Mouse (Mus musculus) thymus, adult 2 months (tissue): ENCODE results near the gene Prr7. TPM values are rescaled to one million over a fixed set of nuclear protein-coding genes. Genes with fewer than 3 reads are reported as not detected.
A peak's percentile ranks its signal among the peaks of the same experiment; 100 is the strongest.

Experiments used
- DNase-seq: peaks from one replicate; pipeline ENCODE4 v3.0.0; 2021
- H3K27ac ChIP-seq: fragments of 200-500 bp; 2 replicates; pipeline ENCODE4 v1.5.1; 2012; ENCODE audit warnings: low read length, control low read depth; ENCODE audit not compliant: control insufficient read depth, insufficient read depth
- H3K27me3 ChIP-seq: fragments of 200-500 bp; 2 replicates; pipeline ENCODE4 v1.6.1; 2012; ENCODE audit warnings: mild to moderate bottlenecking, low read length, moderate library complexity, mixed read lengths; ENCODE audit not compliant: control insufficient read depth, insufficient read depth
- H3K36me3 ChIP-seq: fragments of 200-500 bp; 2 replicates; pipeline ENCODE4 v1.6.1; 2012; ENCODE audit warnings: mild to moderate bottlenecking, low read length, moderate library complexity; ENCODE audit not compliant: control insufficient read depth, insufficient read depth
- H3K4me1 ChIP-seq: fragments of 200-500 bp; replicated peaks from 2 replicates; pipeline ENCODE4 v1.6.1; 2012; ENCODE audit warnings: low read length; ENCODE audit not compliant: control insufficient read depth, insufficient read depth
- H3K4me3 ChIP-seq: fragments of 200-500 bp; 2 replicates; pipeline ENCODE4 v1.5.1; 2012; ENCODE audit warnings: mild to moderate bottlenecking, low read length, control low read depth, moderate library complexity; ENCODE audit not compliant: control insufficient read depth, insufficient read depth
- CTCF ChIP-seq: fragments of 200-500 bp; IDR thresholded peaks from 2 replicates; pipeline ENCODE4 v1.5.1; 2012; ENCODE audit warnings: mild to moderate bottlenecking, control low read depth, low read length, moderate library complexity, borderline replicate concordance; ENCODE audit not compliant: control insufficient read depth, poor library complexity, insufficient read depth; ENCODE audit errors: extremely low read depth
- POLR2A ChIP-seq: fragments of 200-500 bp; IDR thresholded peaks from 2 replicates; pipeline ENCODE4 v1.6.1; 2012; ENCODE audit warnings: mild to moderate bottlenecking, low read length, control low read depth, moderate library complexity; ENCODE audit not compliant: control insufficient read depth, poor library complexity, insufficient read depth; ENCODE audit errors: extremely low read depth
- WGBS: fragments of 180-500 bp; shearing (Covaris S2); methylation state at CpG from one replicate; pipeline ENCODE4 v1.1.7; 2018; 5-methylcytosine and 5-hydroxymethylcytosine counted together
- polyA plus RNA-seq: library from polyadenylated mRNA; depleted of rRNA; stranded (reverse); fragments of >200 nt; gene quantifications from 2 replicates; pipeline ENCODE4 v1.2.3, GENCODE M21; 2012

Gene Prr7
- polyA plus RNA-seq, 1 experiment, result 33.8 TPM

DNA sequence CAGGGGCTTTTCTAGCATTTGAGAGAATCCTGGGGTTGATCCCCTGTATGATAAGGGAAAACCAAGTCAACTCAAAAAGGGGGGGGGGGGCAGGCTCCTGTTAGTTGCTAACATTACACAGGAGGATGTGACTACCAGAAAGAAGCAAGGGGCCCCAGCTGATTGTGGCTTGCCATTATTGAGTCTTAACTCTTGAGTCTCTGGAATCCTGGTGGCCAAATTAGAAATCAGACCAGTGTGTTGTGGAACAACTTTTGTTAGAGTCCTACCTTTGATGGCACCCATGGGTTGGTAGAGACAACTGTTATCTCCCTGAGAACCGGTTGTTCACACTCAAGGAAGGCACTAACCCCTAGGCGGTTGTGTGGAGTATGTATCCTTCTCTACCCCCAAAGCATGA is 1.1 kb upstream of the Prr7 start:
- no peak for TF ChIP-seq CTCF
- no peak for TF ChIP-seq POLR2A
- DNase-seq, result no peak
- no peak overlapping the region for H3K4me3 ChIP-seq
- peaks cover 25% of the 10 kb centered on the region for H3K4me1 ChIP-seq
- no peak overlapping the region for H3K27ac ChIP-seq
- H3K27me3 ChIP-seq, result no peaks in the 10 kb centered on the region
- 87% methylated on average over 2 of the region's 2 CpGs for WGBS
- H3K36me3 ChIP-seq, result peaks cover 33% of the 10 kb centered on the region

DNA sequence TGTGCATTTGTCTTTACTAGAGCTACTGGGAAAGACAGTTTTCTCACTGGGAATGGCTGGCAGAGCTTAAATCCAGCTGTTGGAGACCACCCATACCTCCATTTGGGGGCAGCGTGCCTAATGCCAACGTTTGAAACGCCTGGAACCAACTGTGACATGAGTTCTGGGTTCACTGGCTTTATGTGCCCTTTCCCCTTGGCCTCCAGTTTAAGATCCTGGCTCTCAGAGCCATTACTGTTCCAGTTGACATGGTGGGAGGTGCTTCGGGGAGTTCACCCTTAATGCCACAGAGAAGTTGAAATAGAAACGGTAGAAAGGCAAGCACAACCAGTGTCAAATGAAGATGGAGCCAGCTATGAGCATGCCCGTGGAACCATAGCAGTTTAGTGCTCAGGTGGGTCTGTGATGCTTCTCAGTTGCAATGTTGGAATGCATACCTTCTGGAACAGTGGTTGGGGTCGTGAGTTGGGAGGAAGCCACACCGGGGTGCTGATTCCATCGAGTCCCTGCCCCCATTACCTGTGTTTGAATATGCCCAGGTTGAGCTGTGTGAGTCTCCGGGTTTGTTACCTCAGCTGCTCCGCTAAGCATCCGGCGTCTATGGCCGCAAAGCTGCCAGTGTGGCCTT is 554 bp upstream of the Prr7 start:
- TF ChIP-seq POLR2A, result no peak
- TF ChIP-seq CTCF, result no peak
- Histone ChIP-seq H3K27me3 (no peaks in the 10 kb centered on the region), H3K27ac (peak overlapping the region; percentile 38), H3K4me3 (peak overlapping the region; percentile 47), H3K4me1 (peaks cover 25% of the 10 kb centered on the region), H3K36me3 (peaks cover 27% of the 10 kb centered on the region)
- peak; percentile 54 for DNase-seq
- 18% methylated on average over 14 of the region's 14 CpGs for WGBS

DNA sequence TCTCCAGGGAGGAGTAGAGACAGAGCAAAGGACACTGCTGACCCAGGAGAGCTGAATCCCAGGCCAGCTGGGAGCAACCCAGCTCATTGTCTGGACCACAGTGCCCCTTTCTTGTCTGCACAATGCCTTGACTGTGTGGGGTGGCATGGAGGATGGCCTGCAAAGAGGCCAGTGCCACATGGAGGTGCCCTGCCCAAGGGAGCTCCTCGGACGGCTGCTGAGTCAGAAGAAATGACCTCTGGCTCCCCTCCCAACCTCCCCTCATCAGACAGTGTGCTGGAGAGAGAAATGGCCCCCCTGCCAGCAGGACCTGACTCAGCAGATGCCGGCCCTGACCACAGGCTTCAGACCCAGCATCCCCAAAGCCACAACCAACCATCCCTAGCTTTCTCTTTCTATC is 1.1 kb downstream of the Prr7 start:
- Histone ChIP-seq H3K4me3 (no peak overlapping the region), H3K27ac (no peak overlapping the region), H3K27me3 (no peaks in the 10 kb centered on the region), H3K4me1 (peaks cover 25% of the 10 kb centered on the region), H3K36me3 (peaks cover 10% of the 10 kb centered on the region)
- 8% methylated on average over 3 of the region's 3 CpGs for WGBS
- TF ChIP-seq CTCF (no peak), POLR2A (no peak)
- DNase-seq, result no peak

DNA sequence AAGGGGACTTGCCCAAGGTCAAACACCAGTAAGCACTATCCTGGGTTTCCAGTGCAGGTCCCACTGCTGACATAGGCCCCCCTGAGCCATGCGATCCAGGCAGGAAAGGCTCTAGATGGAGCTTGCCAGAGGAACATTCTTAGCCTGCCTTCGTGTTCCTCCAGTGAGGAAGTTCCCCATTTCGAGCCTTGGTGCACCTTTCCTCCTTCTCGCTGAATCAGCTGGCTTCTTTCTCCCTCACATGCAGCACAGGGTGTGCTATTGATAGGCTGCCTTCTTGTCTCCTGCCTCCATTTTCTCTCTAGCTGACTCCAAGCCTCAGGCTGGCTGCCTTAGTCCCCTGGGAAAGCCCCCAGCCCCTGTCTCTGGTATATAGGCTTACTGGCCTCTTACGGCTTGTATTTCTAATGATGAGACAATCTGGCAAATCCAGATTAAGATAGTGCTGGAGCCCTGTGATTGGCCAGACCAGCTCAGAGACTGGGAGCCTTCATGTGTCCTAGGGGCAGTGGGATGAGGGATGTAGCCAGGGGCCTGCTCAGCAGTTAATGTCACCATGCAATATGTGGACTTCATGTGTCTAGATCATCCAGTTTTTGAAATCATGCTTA is 1.9 kb downstream of the Prr7 start:
- Histone ChIP-seq H3K4me3 (no peak overlapping the region), H3K27me3 (no peaks in the 10 kb centered on the region), H3K27ac (no peak overlapping the region), H3K36me3 (0 out of 2 replicates have a peak, but pooled peaks cover 8% of the 10 kb centered on the region), H3K4me1 (peaks cover 26% of the 10 kb centered on the region)
- TF ChIP-seq CTCF (no peak), POLR2A (no peak)
- no peak for DNase-seq
- 47% methylated on average over 5 of the region's 5 CpGs for WGBS

DNA sequence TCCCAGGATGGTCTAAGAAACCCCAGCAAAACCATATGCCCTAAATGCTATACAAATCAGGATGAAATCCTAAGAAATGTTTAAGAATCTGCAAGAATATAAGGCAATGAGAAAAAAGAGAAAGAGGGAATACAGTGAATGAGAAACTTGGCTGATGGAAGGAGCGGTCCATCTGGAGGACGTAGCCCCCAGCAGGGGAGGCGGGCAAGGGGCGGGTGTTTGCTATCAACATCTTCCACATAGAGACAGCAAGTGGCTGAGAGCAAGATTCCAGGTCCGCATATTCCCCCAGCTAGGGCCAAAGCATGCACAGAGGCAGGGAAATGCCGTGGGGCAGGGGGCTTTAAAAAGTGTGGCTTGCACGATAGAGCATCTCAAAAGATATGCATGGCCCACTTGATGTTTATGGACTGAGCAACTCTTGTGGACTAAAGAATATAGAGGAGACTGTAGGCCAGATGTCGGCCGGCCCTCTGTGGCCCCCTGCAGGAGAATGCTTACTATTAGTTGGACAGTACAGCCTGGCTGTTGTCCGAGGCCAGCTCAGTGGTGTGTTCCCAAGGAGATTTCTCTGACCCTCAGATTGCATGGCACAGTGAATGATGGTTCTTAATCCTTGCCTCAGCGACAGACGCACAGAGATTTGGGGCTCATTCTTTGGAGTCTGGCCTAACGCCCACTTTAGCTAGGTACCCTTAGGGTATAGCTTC is 4.9 kb downstream of the Prr7 start:
- H3K4me3 ChIP-seq, result no peak overlapping the region
- H3K27ac ChIP-seq, result no peak overlapping the region
- 59% methylated on average over 13 of the region's 13 CpGs for WGBS
- no peak for TF ChIP-seq POLR2A
- no peak for TF ChIP-seq CTCF
- H3K27me3 ChIP-seq, result peaks cover 10% of the 10 kb centered on the region; the same call in 1 of the 2 replicates
- no peaks in the 10 kb centered on the region for H3K36me3 ChIP-seq
- H3K4me1 ChIP-seq, result peaks cover 30% of the 10 kb centered on the region
- DNase-seq, result no peak

DNA sequence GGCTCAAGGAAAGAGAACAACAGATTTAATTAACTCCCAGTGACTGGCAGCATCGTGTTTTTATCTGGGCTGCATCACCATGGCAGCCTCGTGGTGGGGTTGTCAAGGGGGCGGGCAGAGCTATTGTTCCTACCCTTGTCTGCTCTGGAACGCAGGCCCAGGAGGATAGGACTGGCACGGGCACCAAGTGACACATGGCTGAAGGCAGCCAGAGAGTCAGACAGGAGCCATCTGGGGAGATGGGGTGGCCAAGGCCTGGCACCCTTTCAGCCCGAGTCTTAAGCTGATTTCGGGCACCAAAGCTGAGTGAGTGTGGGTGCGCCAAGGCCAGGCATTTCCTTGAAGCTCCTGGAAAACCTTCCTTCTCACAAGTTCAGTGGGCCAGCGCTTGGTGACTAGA is 6.3 kb downstream of the Prr7 start:
- H3K36me3 ChIP-seq, result no peaks in the 10 kb centered on the region
- DNase-seq, result no peak
- H3K27ac ChIP-seq, result no peak overlapping the region
- peaks cover 10% of the 10 kb centered on the region; the same call in 1 of the 2 replicates for H3K27me3 ChIP-seq
- 74% methylated on average over 9 of the region's 9 CpGs for WGBS
- H3K4me1 ChIP-seq, result peaks cover 19% of the 10 kb centered on the region
- no peak overlapping the region for H3K4me3 ChIP-seq
- no peak for TF ChIP-seq CTCF
- no peak for TF ChIP-seq POLR2A
